Mouse (Mus musculus): Measurements from ENCODE around the gene Pla2g12b. TPM values are rescaled to one million over a fixed set of nuclear protein-coding genes. Genes with fewer than 3 reads are reported as not detected.

Gene Pla2g12b
- total and polyA plus RNA-seq, 3 experiments = not detected

DNA sequence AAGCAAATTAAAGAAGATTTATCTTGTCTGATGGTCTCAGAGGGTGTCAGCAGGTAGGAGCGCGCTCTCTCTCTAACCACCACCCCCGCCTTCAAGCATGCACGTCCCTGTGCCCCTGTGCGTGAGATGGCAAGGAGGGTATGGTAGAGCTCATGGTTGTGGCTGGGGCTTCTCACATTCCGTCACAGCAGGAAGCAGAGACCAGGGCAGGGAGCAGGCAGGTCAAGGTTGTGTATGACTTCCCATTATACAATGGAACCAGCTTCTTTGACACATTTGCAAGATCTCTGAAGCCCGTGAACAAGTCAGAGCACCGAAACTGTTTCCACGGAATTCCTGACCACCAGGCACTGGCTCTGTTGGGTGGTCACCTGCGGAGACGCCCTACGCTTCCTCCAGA, 6.8 kb downstream of the Pla2g12b start:
- Histone ChIP-seq H3K36me3 (ENCODE audit: control insufficient read depth in 1 of 2, insufficient read depth in 2 of 2, low read length in 2 of 2) (no peaks in the 10 kb centered on the region), H3K27ac (ENCODE audit: control insufficient read depth, low read depth, low read length) (no peak overlapping the region), H3K9me3 (replicated peaks; ENCODE audit: insufficient read depth, low read length) (no peaks in the 10 kb centered on the region), H3K79me2 (ENCODE audit: control insufficient read depth, insufficient read depth, low read length, poor library complexity) (no peaks in the 10 kb centered on the region), H3K9ac (ENCODE audit: control insufficient read depth, low read depth, low read length, poor library complexity, severe bottlenecking) (no peak overlapping the region), H3K4me3 (ENCODE audit: control insufficient read depth in 1 of 2, insufficient read depth in 1 of 2, low read depth in 2 of 2, low read length in 2 of 2) (no peak overlapping the region), H3K4me1 (ENCODE audit: control insufficient read depth in 1 of 2, insufficient read depth in 2 of 2, low read length in 2 of 2) (no peaks in the 10 kb centered on the region), H3K27me3 (ENCODE audit: control insufficient read depth in 1 of 2, insufficient read depth in 2 of 2, low read length in 2 of 2) (peaks cover 0 to 2% of the 10 kb centered on the region in 2 experiments; a peak in 3 of 4 replicates)
- DNase-seq (ENCODE audit: low read depth, low spot score) = no peak
- TF ChIP-seq E2F4 (IDR thresholded peaks at IDR 0.05; ENCODE audit: borderline replicate concordance, low read depth, low read length) = no peak
- no peak for TF ChIP-seq GATA1 (IDR thresholded peaks at IDR 0.05; ENCODE audit: low read depth, low read length)
- TF ChIP-seq POLR2AphosphoS5 (IDR thresholded peaks at IDR 0.05; ENCODE audit: borderline replicate concordance, low read depth, low read length) = no peak
- TF ChIP-seq RAD21 (IDR thresholded peaks at IDR 0.05; ENCODE audit: low read depth, low read length) = no peak
- no peak for TF ChIP-seq BHLHE40 (IDR thresholded peaks at IDR 0.05; ENCODE audit: borderline replicate concordance, low read depth, low read length)
- no peak for TF ChIP-seq ZKSCAN1 (IDR thresholded peaks at IDR 0.05; ENCODE audit: low read depth, low read length)
- TF ChIP-seq ZMIZ1 (IDR thresholded peaks at IDR 0.05; ENCODE audit: low read depth, low read length) = no peak
- no peak for TF ChIP-seq TCF12 (IDR thresholded peaks at IDR 0.05; ENCODE audit: low read depth, low read length)
- TF ChIP-seq MAFK (IDR thresholded peaks at IDR 0.05; ENCODE audit: borderline replicate concordance, low read depth, low read length) = no peak
- TF ChIP-seq NRF1 (IDR thresholded peaks at IDR 0.05; ENCODE audit: insufficient read depth, low read depth, low read length, poor library complexity, severe bottlenecking) = no peak
- TF ChIP-seq SMC3 (IDR thresholded peaks at IDR 0.05; ENCODE audit: low read depth, low read length) = no peak
- no peak for TF ChIP-seq EP300 (IDR thresholded peaks at IDR 0.05; ENCODE audit: low read depth in 1 of 2, low read length in 2 of 2)
- TF ChIP-seq POLR2AphosphoS2 (IDR thresholded peaks at IDR 0.05; ENCODE audit: low read length) = no peak
- TF ChIP-seq USF2 (IDR thresholded peaks at IDR 0.05; ENCODE audit: borderline replicate concordance in 1 of 2, insufficient read depth in 1 of 2, low read depth in 1 of 2, low read length in 2 of 2) = no peak

DNA sequence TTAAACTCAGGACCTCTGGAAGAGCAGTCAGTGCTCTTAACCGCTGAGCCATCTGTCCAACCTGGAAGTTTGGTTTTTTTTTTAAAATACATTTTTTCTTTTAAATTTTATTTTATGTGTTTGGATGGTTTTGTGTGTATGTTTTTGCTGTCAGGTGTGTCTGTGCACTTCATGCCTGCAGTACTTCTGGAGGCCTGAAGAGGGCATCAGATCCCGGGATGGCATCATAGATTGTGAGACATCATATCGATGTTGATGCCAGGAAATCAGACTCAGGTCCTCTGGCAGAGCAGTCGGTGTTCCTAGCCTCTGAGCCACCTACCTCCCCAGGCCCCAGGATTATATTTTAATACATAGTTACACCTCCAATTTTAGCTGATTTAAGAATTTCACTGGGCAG, 10.3 kb downstream of the Pla2g12b start:
- Histone ChIP-seq H3K27me3 (ENCODE audit: control insufficient read depth in 1 of 2, insufficient read depth in 2 of 2, low read length in 2 of 2) (no peaks in the 10 kb centered on the region; a peak in 2 of 4 replicates), H3K9me3 (replicated peaks; ENCODE audit: insufficient read depth, low read length) (no peaks in the 10 kb centered on the region), H3K36me3 (ENCODE audit: control insufficient read depth in 1 of 2, insufficient read depth in 2 of 2, low read length in 2 of 2) (no peaks in the 10 kb centered on the region), H3K9ac (ENCODE audit: control insufficient read depth, low read depth, low read length, poor library complexity, severe bottlenecking) (no peak overlapping the region), H3K4me1 (ENCODE audit: control insufficient read depth in 1 of 2, insufficient read depth in 2 of 2, low read length in 2 of 2) (no peaks in the 10 kb centered on the region), H3K79me2 (ENCODE audit: control insufficient read depth, insufficient read depth, low read length, poor library complexity) (no peaks in the 10 kb centered on the region), H3K4me3 (ENCODE audit: control insufficient read depth in 1 of 2, insufficient read depth in 1 of 2, low read depth in 2 of 2, low read length in 2 of 2) (no peak overlapping the region), H3K27ac (ENCODE audit: control insufficient read depth, low read depth, low read length) (no peak overlapping the region)
- no peak for DNase-seq (ENCODE audit: low read depth, low spot score)
- TF ChIP-seq CTCF (IDR thresholded peaks at IDR 0.05 in 2 of 3, conservative IDR thresholded peaks at IDR 0.05 in 1 of 3; ENCODE audit: control insufficient read depth in 1 of 3, insufficient read depth in 1 of 3, low read depth in 2 of 3, low read length in 3 of 3, poor library complexity in 1 of 3, severe bottlenecking in 1 of 3) = peak; percentile 42 to 45 (median 43); a peak in 5 of 6 replicates
- TF ChIP-seq MAX (IDR thresholded peaks at IDR 0.05; ENCODE audit: low read length) = no peak
- peak; percentile 41 for TF ChIP-seq RAD21 (IDR thresholded peaks at IDR 0.05; ENCODE audit: low read depth, low read length)
- TF ChIP-seq ZC3H11A (IDR thresholded peaks at IDR 0.05; ENCODE audit: low read depth, low read length) = 0 out of 2 replicates have a peak, but pooled peaks have one; percentile 5
- peak; percentile 50 for TF ChIP-seq SMC3 (IDR thresholded peaks at IDR 0.05; ENCODE audit: low read depth, low read length)
